Mouse (Mus musculus): ENCODE results near the gene Irf2bp2. TPM values are rescaled to one million over a fixed set of nuclear protein-coding genes. Genes with fewer than 3 reads are reported as not detected.

The Irf2bp2 gene
- polyA plus RNA-seq, 1 experiment, result 42.0 TPM

- DNase-seq, result no peak
- 83% methylated on average over 6 of the region's 6 CpGs for WGBS
- TF ChIP-seq POLR2A (IDR thresholded peaks at IDR 0.05; ENCODE audit: borderline replicate concordance, insufficient read depth, low read length), result no peak
- no peak for TF ChIP-seq CTCF (IDR thresholded peaks at IDR 0.05; ENCODE audit: borderline replicate concordance, insufficient read depth, low read depth, low read length)
- Histone ChIP-seq H3K27me3 (ENCODE audit: control insufficient read depth, insufficient read depth, low read length) (no peaks in the 10 kb centered on the region), H3K4me1 (ENCODE audit: control insufficient read depth, insufficient read depth, low read length) (peaks cover 4% of the 10 kb centered on the region; the same call in 1 of the 2 replicates), H3K4me3 (replicated peaks; ENCODE audit: insufficient read depth, low read depth, low read length) (no peak overlapping the region), H3K27ac (ENCODE audit: insufficient read depth, low read length) (no peak overlapping the region)
These were observed 28.5 kb downstream of the Irf2bp2 start for GRCm38 (mm10) chr8:126565231-126565781.

- no peak for DNase-seq
- Histone ChIP-seq H3K4me3 (replicated peaks; ENCODE audit: insufficient read depth, low read depth, low read length) (no peak overlapping the region), H3K27ac (ENCODE audit: insufficient read depth, low read length) (no peak overlapping the region), H3K27me3 (ENCODE audit: control insufficient read depth, insufficient read depth, low read length) (no peaks in the 10 kb centered on the region), H3K4me1 (ENCODE audit: control insufficient read depth, insufficient read depth, low read length) (peaks cover under 1% of the 10 kb centered on the region; the same call in 1 of the 2 replicates)
- WGBS, result 86% methylated on average over 9 of the region's 9 CpGs
- TF ChIP-seq POLR2A (IDR thresholded peaks at IDR 0.05; ENCODE audit: borderline replicate concordance, insufficient read depth, low read length) (no peak), CTCF (IDR thresholded peaks at IDR 0.05; ENCODE audit: borderline replicate concordance, insufficient read depth, low read depth, low read length) (no peak)
These were observed 29.1 kb downstream of the Irf2bp2 start for GRCm38 (mm10) chr8:126564551-126565154.

DNA sequence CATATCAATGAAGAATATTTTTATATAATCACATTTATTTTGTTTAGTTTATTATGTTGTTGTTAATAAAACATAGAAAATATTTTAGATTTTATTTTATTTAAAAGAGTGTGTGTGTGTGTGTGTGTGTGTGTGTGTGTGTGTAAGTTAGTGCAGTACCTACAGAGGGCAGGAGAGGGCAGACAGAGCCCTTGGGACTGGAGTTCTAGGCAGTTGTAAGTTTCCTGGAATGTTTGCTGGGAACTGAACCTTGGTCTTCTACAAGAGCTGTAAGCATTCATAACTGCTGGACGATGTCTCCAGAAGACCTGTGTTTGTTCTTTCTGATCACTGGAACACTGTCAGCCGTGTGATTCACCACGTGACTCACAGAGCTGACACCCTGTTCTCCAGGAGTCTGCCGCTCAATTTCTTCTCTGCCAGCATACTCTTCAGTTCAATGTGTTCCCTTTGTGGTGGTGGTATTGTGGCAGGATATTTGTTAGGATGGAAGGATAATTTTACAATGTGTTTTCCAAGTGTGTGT, 32.4 kb downstream of the Irf2bp2 start:
- WGBS, result 91% methylated on average over 4 of the region's 4 CpGs

GRCm38 (mm10) chr8:126558400-126558953, 35.3 kb downstream of the Irf2bp2 start:
- H3K27ac ChIP-seq (ENCODE audit: insufficient read depth, low read length), result no peak overlapping the region
- no peaks in the 10 kb centered on the region for H3K4me1 ChIP-seq (ENCODE audit: control insufficient read depth, insufficient read depth, low read length)
- DNase-seq, result no peak
- H3K4me3 ChIP-seq (replicated peaks; ENCODE audit: insufficient read depth, low read depth, low read length), result no peak overlapping the region
- WGBS, result 83% methylated on average over 13 of the region's 13 CpGs
- no peaks in the 10 kb centered on the region for H3K27me3 ChIP-seq (ENCODE audit: control insufficient read depth, insufficient read depth, low read length)
- TF ChIP-seq POLR2A (IDR thresholded peaks at IDR 0.05; ENCODE audit: borderline replicate concordance, insufficient read depth, low read length) (no peak), CTCF (IDR thresholded peaks at IDR 0.05; ENCODE audit: borderline replicate concordance, insufficient read depth, low read depth, low read length) (no peak)

More for the DNA sequence above, 32.4 kb downstream of the Irf2bp2 start:
- Histone ChIP-seq H3K27me3 (ENCODE audit: control insufficient read depth, insufficient read depth, low read length) (no peaks in the 10 kb centered on the region), H3K4me3 (replicated peaks; ENCODE audit: insufficient read depth, low read depth, low read length) (no peak overlapping the region), H3K27ac (ENCODE audit: insufficient read depth, low read length) (no peak overlapping the region), H3K4me1 (ENCODE audit: control insufficient read depth, insufficient read depth, low read length) (no peaks in the 10 kb centered on the region)
- DNase-seq, result no peak
- TF ChIP-seq POLR2A (IDR thresholded peaks at IDR 0.05; ENCODE audit: borderline replicate concordance, insufficient read depth, low read length), result no peak
- no peak for TF ChIP-seq CTCF (IDR thresholded peaks at IDR 0.05; ENCODE audit: borderline replicate concordance, insufficient read depth, low read depth, low read length)

DNA sequence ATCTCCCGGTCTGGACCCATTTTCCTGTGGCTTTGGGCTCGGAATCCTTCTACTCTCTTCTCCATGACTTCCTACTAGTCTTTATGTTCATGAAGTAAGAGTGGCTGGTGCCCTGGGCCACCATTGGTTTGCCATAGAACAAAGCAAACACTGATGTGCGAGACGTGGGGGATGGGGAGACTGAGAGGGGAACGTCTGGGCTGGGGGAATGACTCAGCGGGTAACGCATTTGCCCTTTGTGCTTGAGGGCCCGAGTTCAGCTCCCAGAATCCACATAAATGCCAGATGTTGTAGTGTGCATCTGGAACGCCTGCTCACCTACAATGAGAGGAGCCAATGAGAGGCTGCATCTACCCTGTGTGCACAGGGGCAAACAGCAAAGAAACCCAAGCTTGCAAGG, 36.4 kb downstream of the Irf2bp2 start:
- H3K4me1 ChIP-seq (ENCODE audit: control insufficient read depth, insufficient read depth, low read length), result no peaks in the 10 kb centered on the region
- 53% methylated on average over 9 of the region's 9 CpGs for WGBS
- no peak overlapping the region for H3K27ac ChIP-seq (ENCODE audit: insufficient read depth, low read length)
- no peaks in the 10 kb centered on the region for H3K27me3 ChIP-seq (ENCODE audit: control insufficient read depth, insufficient read depth, low read length)
- DNase-seq, result no peak
- H3K4me3 ChIP-seq (replicated peaks; ENCODE audit: insufficient read depth, low read depth, low read length), result no peak overlapping the region
- TF ChIP-seq POLR2A (IDR thresholded peaks at IDR 0.05; ENCODE audit: borderline replicate concordance, insufficient read depth, low read length) (no peak), CTCF (IDR thresholded peaks at IDR 0.05; ENCODE audit: borderline replicate concordance, insufficient read depth, low read depth, low read length) (no peak)

- 81% methylated on average over 5 of the region's 5 CpGs for WGBS
- Histone ChIP-seq H3K4me3 (replicated peaks; ENCODE audit: insufficient read depth, low read depth, low read length) (no peak overlapping the region), H3K27ac (ENCODE audit: insufficient read depth, low read length) (no peak overlapping the region), H3K4me1 (ENCODE audit: control insufficient read depth, insufficient read depth, low read length) (no peaks in the 10 kb centered on the region), H3K27me3 (ENCODE audit: control insufficient read depth, insufficient read depth, low read length) (no peaks in the 10 kb centered on the region)
- no peak for TF ChIP-seq POLR2A (IDR thresholded peaks at IDR 0.05; ENCODE audit: borderline replicate concordance, insufficient read depth, low read length)
- no peak for TF ChIP-seq CTCF (IDR thresholded peaks at IDR 0.05; ENCODE audit: borderline replicate concordance, insufficient read depth, low read depth, low read length)
- DNase-seq, result no peak
These were observed 37.1 kb downstream of the Irf2bp2 start for GRCm38 (mm10) chr8:126556691-126557090.

GRCm38 (mm10) chr8:126554741-126555140, 39.0 kb downstream of the Irf2bp2 start:
- Histone ChIP-seq H3K4me1 (ENCODE audit: control insufficient read depth, insufficient read depth, low read length) (peaks cover 6% of the 10 kb centered on the region), H3K27ac (ENCODE audit: insufficient read depth, low read length) (no peak overlapping the region), H3K4me3 (replicated peaks; ENCODE audit: insufficient read depth, low read depth, low read length) (no peak overlapping the region), H3K27me3 (ENCODE audit: control insufficient read depth, insufficient read depth, low read length) (no peaks in the 10 kb centered on the region)
- no peak for TF ChIP-seq POLR2A (IDR thresholded peaks at IDR 0.05; ENCODE audit: borderline replicate concordance, insufficient read depth, low read length)
- no peak for TF ChIP-seq CTCF (IDR thresholded peaks at IDR 0.05; ENCODE audit: borderline replicate concordance, insufficient read depth, low read depth, low read length)
- WGBS, result 91% methylated on average over 4 of the region's 4 CpGs
- DNase-seq, result no peak

GRCm38 (mm10) chr8:126551871-126552270, 41.9 kb downstream of the Irf2bp2 start:
- H3K4me1 ChIP-seq (ENCODE audit: control insufficient read depth, insufficient read depth, low read length), result peaks cover 10% of the 10 kb centered on the region
- H3K27ac ChIP-seq (ENCODE audit: insufficient read depth, low read length), result no peak overlapping the region
- no peak for DNase-seq
- WGBS, result 89% methylated on average over 4 of the region's 4 CpGs
- H3K27me3 ChIP-seq (ENCODE audit: control insufficient read depth, insufficient read depth, low read length), result no peaks in the 10 kb centered on the region
- H3K4me3 ChIP-seq (replicated peaks; ENCODE audit: insufficient read depth, low read depth, low read length), result no peak overlapping the region
- TF ChIP-seq POLR2A (IDR thresholded peaks at IDR 0.05; ENCODE audit: borderline replicate concordance, insufficient read depth, low read length) (no peak), CTCF (IDR thresholded peaks at IDR 0.05; ENCODE audit: borderline replicate concordance, insufficient read depth, low read depth, low read length) (no peak)
